Mouse (Mus musculus): ENCODE results near the gene Art3. TPM values are rescaled to one million over a fixed set of nuclear protein-coding genes. Genes with fewer than 3 reads are reported as not detected.

Gene Art3
- polyA plus RNA-seq, 2 experiments, result 1.1 to 1.7 TPM

GRCm38 (mm10) chr5:92446736-92447135 is 115.1 kb downstream of the Art3 start:
- H3K27me3 ChIP-seq (ENCODE audit: control insufficient read depth, insufficient read depth, low read length), result no peaks in the 10 kb centered on the region
- TF ChIP-seq CTCF (IDR thresholded peaks at IDR 0.05; ENCODE audit: low read depth), result no peak
- no peak for TF ChIP-seq EP300 (IDR thresholded peaks at IDR 0.05; ENCODE audit: low read depth)
- no peaks in the 10 kb centered on the region for H3K36me3 ChIP-seq (replicated peaks; ENCODE audit: control insufficient read depth, insufficient read depth, low read depth)
- H3K4me2 ChIP-seq (ENCODE audit: low read depth), result no peak overlapping the region
- ATAC-seq (ENCODE audit: insufficient read depth) (no peak), DNase-seq (ENCODE audit: low read depth in 3 of 3, low spot score in 3 of 3) (no peak)
- H3K4me1 ChIP-seq (replicated peaks; ENCODE audit: control insufficient read depth in 2 of 2, insufficient read depth in 2 of 2, low read length in 1 of 2), result peaks cover 0 to 4% of the 10 kb centered on the region in 2 experiments; a peak in 3 of 4 replicates
- 71% methylated on average over 5 of the region's 5 CpGs for WGBS (ENCODE audit: insufficient replicate concordance)
- no peak overlapping the region for H3K27ac ChIP-seq
- no peak overlapping the region for H3K4me3 ChIP-seq (ENCODE audit: insufficient read depth in 1 of 2, low read depth in 2 of 2, low read length in 2 of 2)
- H3K9ac ChIP-seq (replicated peaks), result no peak overlapping the region
- H3K9me3 ChIP-seq (ENCODE audit: control insufficient read depth, low read length), result no peaks in the 10 kb centered on the region

DNA sequence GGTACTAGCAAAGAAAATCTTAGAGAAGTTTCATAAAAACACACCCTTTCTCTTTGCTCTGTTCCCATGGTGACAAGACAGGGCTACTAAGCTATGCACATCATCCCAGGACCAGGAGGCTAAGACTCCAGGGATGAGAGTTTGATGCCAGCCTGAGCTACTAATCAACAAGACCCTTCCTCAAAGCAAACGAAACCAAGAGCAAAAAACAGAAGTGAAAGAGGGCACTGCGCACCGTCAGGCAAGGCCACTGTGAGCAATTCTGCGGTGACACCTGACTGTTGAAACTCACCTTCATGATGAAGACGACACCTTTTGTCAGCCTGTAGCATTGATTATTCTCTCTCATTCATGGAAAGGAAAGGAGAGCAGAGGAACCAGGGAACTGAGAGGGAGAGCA is 121.2 kb downstream of the Art3 start:
- Histone ChIP-seq H3K27ac (no peak overlapping the region), H3K9me3 (ENCODE audit: control insufficient read depth, low read length) (no peaks in the 10 kb centered on the region), H3K4me1 (replicated peaks; ENCODE audit: control insufficient read depth in 2 of 2, insufficient read depth in 2 of 2, low read length in 1 of 2) (peaks cover 0 to 4% of the 10 kb centered on the region in 2 experiments; a peak in 2 of 4 replicates), H3K4me2 (ENCODE audit: low read depth) (no peak overlapping the region), H3K4me3 (ENCODE audit: insufficient read depth in 1 of 2, low read depth in 2 of 2, low read length in 2 of 2) (no peak overlapping the region), H3K27me3 (ENCODE audit: control insufficient read depth, insufficient read depth, low read length) (no peaks in the 10 kb centered on the region), H3K9ac (replicated peaks) (no peak overlapping the region), H3K36me3 (replicated peaks; ENCODE audit: control insufficient read depth, insufficient read depth, low read depth) (no peaks in the 10 kb centered on the region)
- no peak for ATAC-seq (ENCODE audit: insufficient read depth)
- no peak for DNase-seq (ENCODE audit: low read depth in 3 of 3, low spot score in 3 of 3)
- TF ChIP-seq CTCF (IDR thresholded peaks at IDR 0.05; ENCODE audit: low read depth), result no peak
- no peak for TF ChIP-seq EP300 (IDR thresholded peaks at IDR 0.05; ENCODE audit: low read depth)
- 73% methylated on average over 5 of the region's 5 CpGs for WGBS (ENCODE audit: insufficient replicate concordance)

DNA sequence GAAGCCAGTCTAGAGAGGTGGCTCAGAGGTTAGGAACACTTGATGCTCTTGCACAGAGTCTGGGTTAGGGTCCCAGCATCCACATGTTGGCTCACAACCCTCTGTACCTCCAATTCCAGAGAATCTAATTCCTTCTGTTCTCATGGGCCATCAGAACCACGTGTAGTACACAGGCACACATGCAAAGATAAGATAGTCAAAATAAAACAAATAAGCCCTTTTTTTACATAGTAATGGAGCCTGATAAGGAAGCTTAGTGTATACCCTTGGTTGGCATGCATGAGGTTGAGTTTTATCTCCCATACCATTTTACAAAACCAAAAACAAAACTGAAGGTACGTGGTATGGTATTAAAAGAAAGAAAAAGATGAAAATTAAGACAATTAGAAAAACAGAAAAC is 125.8 kb downstream of the Art3 start:
- TF ChIP-seq EP300 (IDR thresholded peaks at IDR 0.05; ENCODE audit: low read depth) (peak; percentile 51), CTCF (IDR thresholded peaks at IDR 0.05; ENCODE audit: low read depth) (no peak)
- 11% methylated on average over 2 of the region's 2 CpGs for WGBS (ENCODE audit: insufficient replicate concordance)
- Histone ChIP-seq H3K4me1 (replicated peaks; ENCODE audit: control insufficient read depth in 2 of 2, insufficient read depth in 2 of 2, low read length in 1 of 2) (peaks cover 3 to 6% of the 10 kb centered on the region in 2 experiments; a peak in 2 of 4 replicates), H3K4me3 (ENCODE audit: insufficient read depth in 1 of 2, low read depth in 2 of 2, low read length in 2 of 2) (no peak overlapping the region), H3K27ac (no peak overlapping the region), H3K9ac (replicated peaks) (no peak overlapping the region), H3K9me3 (ENCODE audit: control insufficient read depth, low read length) (no peaks in the 10 kb centered on the region), H3K27me3 (ENCODE audit: control insufficient read depth, insufficient read depth, low read length) (no peaks in the 10 kb centered on the region), H3K36me3 (replicated peaks; ENCODE audit: control insufficient read depth, insufficient read depth, low read depth) (no peaks in the 10 kb centered on the region), H3K4me2 (ENCODE audit: low read depth) (no peak overlapping the region)
- ATAC-seq (ENCODE audit: insufficient read depth) (peak; percentile 73; the same call in 1 of the 2 replicates), DNase-seq (ENCODE audit: low read depth in 3 of 3, low spot score in 3 of 3) (no peak)

DNA sequence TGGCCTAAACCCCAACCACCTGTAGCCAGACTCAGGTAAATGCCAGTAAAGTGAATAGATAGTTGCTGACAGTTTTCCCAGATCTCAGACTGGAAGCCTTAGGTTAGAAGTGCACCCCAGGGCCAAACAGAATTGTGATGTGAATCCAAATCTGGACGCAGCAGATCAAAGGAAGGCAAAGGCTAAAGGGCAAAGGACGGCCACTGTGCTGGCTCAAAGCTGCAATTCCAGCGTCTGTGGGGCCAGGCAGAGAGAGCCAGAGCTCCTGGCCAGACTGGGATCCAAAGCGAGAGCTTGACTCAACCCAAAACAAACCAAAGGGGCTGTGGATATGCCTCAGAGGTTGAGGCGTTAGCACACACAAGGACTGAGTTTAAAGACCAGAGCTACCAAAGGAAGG is 127.1 kb downstream of the Art3 start:
- Histone ChIP-seq H3K4me2 (ENCODE audit: low read depth) (no peak overlapping the region), H3K36me3 (replicated peaks; ENCODE audit: control insufficient read depth, insufficient read depth, low read depth) (no peaks in the 10 kb centered on the region), H3K9ac (replicated peaks) (no peak overlapping the region), H3K4me1 (replicated peaks; ENCODE audit: control insufficient read depth in 2 of 2, insufficient read depth in 2 of 2, low read length in 1 of 2) (peaks cover 3 to 6% of the 10 kb centered on the region in 2 experiments; a peak in 2 of 4 replicates), H3K4me3 (ENCODE audit: insufficient read depth in 1 of 2, low read depth in 2 of 2, low read length in 2 of 2) (no peak overlapping the region), H3K9me3 (ENCODE audit: control insufficient read depth, low read length) (no peaks in the 10 kb centered on the region), H3K27ac (no peak overlapping the region), H3K27me3 (ENCODE audit: control insufficient read depth, insufficient read depth, low read length) (no peaks in the 10 kb centered on the region)
- 62% methylated on average over 5 of the region's 5 CpGs for WGBS (ENCODE audit: insufficient replicate concordance)
- TF ChIP-seq EP300 (IDR thresholded peaks at IDR 0.05; ENCODE audit: low read depth), result no peak
- no peak for TF ChIP-seq CTCF (IDR thresholded peaks at IDR 0.05; ENCODE audit: low read depth)
- DNase-seq (ENCODE audit: low read depth in 3 of 3, low spot score in 3 of 3) (no peak), ATAC-seq (ENCODE audit: insufficient read depth) (no peak)

DNA sequence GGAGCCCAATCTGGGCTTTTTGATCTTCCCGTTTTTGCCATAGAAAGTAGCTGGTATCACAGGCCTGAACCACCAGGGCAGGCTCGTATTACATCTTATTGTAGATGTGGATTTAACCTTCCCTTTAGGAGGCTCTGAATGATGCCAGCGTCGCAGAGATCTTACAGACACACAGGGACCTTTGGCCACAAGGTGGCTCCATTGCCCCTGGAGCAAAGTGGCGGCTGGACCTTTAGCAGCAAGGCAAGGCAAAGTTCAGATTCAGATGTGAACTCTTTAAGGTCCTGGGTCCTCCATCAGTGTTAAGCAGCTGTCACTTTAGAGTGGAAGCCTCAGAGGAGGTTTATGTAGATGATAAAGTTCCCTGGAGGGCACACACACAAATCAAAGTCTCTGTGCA is 129.7 kb downstream of the Art3 start:
- no peaks in the 10 kb centered on the region for H3K9me3 ChIP-seq (ENCODE audit: control insufficient read depth, low read length)
- H3K36me3 ChIP-seq (replicated peaks; ENCODE audit: control insufficient read depth, insufficient read depth, low read depth), result no peaks in the 10 kb centered on the region
- 34% methylated on average over 5 of the region's 5 CpGs for WGBS (ENCODE audit: insufficient replicate concordance)
- H3K4me2 ChIP-seq (ENCODE audit: low read depth), result no peak overlapping the region
- no peak overlapping the region for H3K4me3 ChIP-seq (ENCODE audit: insufficient read depth in 1 of 2, low read depth in 2 of 2, low read length in 2 of 2)
- DNase-seq (ENCODE audit: low read depth in 3 of 3, low spot score in 3 of 3) (no peak), ATAC-seq (ENCODE audit: insufficient read depth) (no peak)
- peak; percentile 83 for TF ChIP-seq CTCF (IDR thresholded peaks at IDR 0.05; ENCODE audit: low read depth)
- TF ChIP-seq EP300 (IDR thresholded peaks at IDR 0.05; ENCODE audit: low read depth), result no peak
- no peaks in the 10 kb centered on the region for H3K27me3 ChIP-seq (ENCODE audit: control insufficient read depth, insufficient read depth, low read length)
- no peak overlapping the region for H3K27ac ChIP-seq
- H3K4me1 ChIP-seq (replicated peaks; ENCODE audit: control insufficient read depth in 2 of 2, insufficient read depth in 2 of 2, low read length in 1 of 2), result peaks cover 3 to 6% of the 10 kb centered on the region in 2 experiments; a peak in 2 of 4 replicates
- no peak overlapping the region for H3K9ac ChIP-seq (replicated peaks)

Small RNAs within 50 kb of the gene (microRNA-seq; reads per million reads assigned to microRNA genes)
- gene Mir6415, result not detected

Other genes starting within 250 kb of the Art3 start
- 12.5 and 19.0 TPM in 2 replicates for gene G3bp2, start 248.1 kb upstream of the Art3 start, polyA plus RNA-seq (2012; rRNA removed)
- gene G3bp2, start 248.1 kb upstream of the Art3 start, polyA plus RNA-seq (2014; fragmentation: Nextera tagmentation; extraction: Ambion mirVana), result 54.3 and 56.0 TPM in 2 replicates
- gene Uso1, start 193.9 kb upstream of the Art3 start, polyA plus RNA-seq (2012; rRNA removed), result 11.1 and 18.6 TPM in 2 replicates
- 14.3 and 14.7 TPM in 2 replicates for gene Uso1, start 193.9 kb upstream of the Art3 start, polyA plus RNA-seq (2014; fragmentation: Nextera tagmentation; extraction: Ambion mirVana)
- gene U90926, start 116.4 kb upstream of the Art3 start, polyA plus RNA-seq (2012; rRNA removed), result not detected in 2 replicates
- not detected in 2 replicates for gene U90926, start 116.4 kb upstream of the Art3 start, polyA plus RNA-seq (2014; fragmentation: Nextera tagmentation; extraction: Ambion mirVana)
- 0.05 and 0.13 TPM in 2 replicates for gene Ppef2, start 75.5 kb upstream of the Art3 start, polyA plus RNA-seq (2012; rRNA removed)
- not detected in 2 replicates for gene Ppef2, start 75.5 kb upstream of the Art3 start, polyA plus RNA-seq (2014; fragmentation: Nextera tagmentation; extraction: Ambion mirVana)
- 4.3 and 4.4 TPM in 2 replicates for gene Naaa, start 53.7 kb upstream of the Art3 start, polyA plus RNA-seq (2012; rRNA removed)
- 3.6 and 4.5 TPM in 2 replicates for gene Naaa, start 53.7 kb upstream of the Art3 start, polyA plus RNA-seq (2014; fragmentation: Nextera tagmentation; extraction: Ambion mirVana)
- gene Sdad1, start 21.3 kb upstream of the Art3 start, polyA plus RNA-seq (2012; rRNA removed), result 8.1 and 9.5 TPM in 2 replicates
- gene Sdad1, start 21.3 kb upstream of the Art3 start, polyA plus RNA-seq (2014; fragmentation: Nextera tagmentation; extraction: Ambion mirVana), result 17.4 and 18.8 TPM in 2 replicates
- 0.06 TPM in 1 of 2 replicates, not detected in the other for gene Cxcl9, start 3.7 kb upstream of the Art3 start, polyA plus RNA-seq (2012; rRNA removed)
- 0.20 TPM in 1 of 2 replicates, not detected in the other for gene Cxcl9, start 3.7 kb upstream of the Art3 start, polyA plus RNA-seq (2014; fragmentation: Nextera tagmentation; extraction: Ambion mirVana)
- 7.8 and 10.0 TPM in 2 replicates for gene Cxcl10, start 17.1 kb downstream of the Art3 start, polyA plus RNA-seq (2012; rRNA removed)
- gene Cxcl10, start 17.1 kb downstream of the Art3 start, polyA plus RNA-seq (2014; fragmentation: Nextera tagmentation; extraction: Ambion mirVana), result 4.8 and 6.0 TPM in 2 replicates
- 14.5 and 20.7 TPM in 2 replicates for gene Nup54, start 103.4 kb downstream of the Art3 start, polyA plus RNA-seq (2012; rRNA removed)
- gene Nup54, start 103.4 kb downstream of the Art3 start, polyA plus RNA-seq (2014; fragmentation: Nextera tagmentation; extraction: Ambion mirVana), result 26.6 and 31.9 TPM in 2 replicates
- 4.5 and 5.7 TPM in 2 replicates for gene Scarb2, start 175.0 kb downstream of the Art3 start, polyA plus RNA-seq (2012; rRNA removed)
- 5.2 and 5.4 TPM in 2 replicates for gene Scarb2, start 175.0 kb downstream of the Art3 start, polyA plus RNA-seq (2014; fragmentation: Nextera tagmentation; extraction: Ambion mirVana)
- 0.96 and 1.0 TPM in 2 replicates for gene Fam47e, start 223.2 kb downstream of the Art3 start, polyA plus RNA-seq (2012; rRNA removed)
- gene Fam47e, start 223.2 kb downstream of the Art3 start, polyA plus RNA-seq (2014; fragmentation: Nextera tagmentation; extraction: Ambion mirVana), result 1.4 and 1.8 TPM in 2 replicates

All from liver, embryonic 14.5 days (tissue).